Mouse (Mus musculus) adrenal gland, postnatal 4 days (tissue): ENCODE data around the gene Tnnt2. TPM values are rescaled to one million over a fixed set of nuclear protein-coding genes. Genes with fewer than 3 reads are reported as not detected.

Experiments
- DNase-seq, 2 experiments: peaks; one replicate each; pipeline ENCODE4 v3.0.0; 2021 to 2022; ENCODE audit warnings: low spot score in 2 of 2, mixed read lengths in 2 of 2
- total RNA-seq, 2 experiments: library from RNA; stranded (reverse); gene quantifications; 2 replicates each; pipeline ENCODE4 v1.2.3; 2021

The Tnnt2 gene
- total RNA-seq, 2 experiments from 2014 or later: 2.4 to 4.2 TPM

GRCm38 (mm10) chr1:135817595-135817994, 18.6 kb upstream of the Tnnt2 start:
- no peak for DNase-seq

DNA sequence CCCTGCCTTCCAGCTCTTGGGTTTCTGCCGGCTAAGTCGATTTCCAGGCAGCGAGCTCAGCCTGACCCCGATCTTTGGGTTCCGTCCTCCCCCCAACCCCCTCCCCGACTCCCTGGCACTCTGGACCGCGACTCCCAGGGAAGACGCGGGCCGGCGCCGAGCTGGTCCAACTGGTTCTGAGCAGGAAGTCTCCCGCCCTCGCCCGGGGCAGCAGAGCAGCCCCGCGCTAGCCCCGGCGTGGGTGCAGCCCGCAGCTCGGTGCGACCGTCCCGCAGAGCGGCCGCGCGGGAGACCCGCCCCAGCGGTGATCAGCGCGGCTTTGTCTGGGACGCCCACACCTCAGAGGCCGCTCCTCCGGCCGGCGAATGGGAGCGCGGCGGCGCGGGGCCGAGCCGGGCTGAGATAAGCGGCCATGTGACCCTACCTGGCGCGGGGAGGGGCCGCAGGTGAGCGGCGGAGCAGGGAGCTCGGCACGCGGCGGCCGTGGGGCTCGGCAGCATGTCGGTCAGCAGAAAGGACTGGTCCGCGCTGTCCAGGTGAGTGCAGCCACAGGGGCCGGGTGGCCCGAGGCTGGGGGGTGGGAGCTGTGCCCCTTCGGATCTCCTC, 17.6 kb upstream of the Tnnt2 start, which contains the start of gene Lad1:
Gene Lad1, plus strand, starts transcription at position 118 of the 606 bp plus-strand sequence.
- DNase-seq: no peak

- no peak for DNase-seq
Observed at GRCm38 (mm10) chr1:135820071-135820470, 16.1 kb upstream of the Tnnt2 start.

- DNase-seq: no peak
Observed at GRCm38 (mm10) chr1:135820736-135821364, 15.3 kb upstream of the Tnnt2 start.

GRCm38 (mm10) chr1:135821780-135822179, 14.4 kb upstream of the Tnnt2 start:
- no peak for DNase-seq

GRCm38 (mm10) chr1:135828918-135829317, 7.2 kb upstream of the Tnnt2 start:
- no peak for DNase-seq

GRCm38 (mm10) chr1:135834206-135834859, 1.8 kb upstream of the Tnnt2 start:
- no peak for DNase-seq

GRCm38 (mm10) chr1:135834983-135835382, 1.2 kb upstream of the Tnnt2 start:
- no peak for DNase-seq

GRCm38 (mm10) chr1:135838626-135839025, 2.5 kb downstream of the Tnnt2 start:
- no peak for DNase-seq

- DNase-seq: no peak
Observed at GRCm38 (mm10) chr1:135839065-135839464, 2.9 kb downstream of the Tnnt2 start.

- no peak for DNase-seq
Observed at GRCm38 (mm10) chr1:135840675-135841395, 4.7 kb downstream of the Tnnt2 start.

DNA sequence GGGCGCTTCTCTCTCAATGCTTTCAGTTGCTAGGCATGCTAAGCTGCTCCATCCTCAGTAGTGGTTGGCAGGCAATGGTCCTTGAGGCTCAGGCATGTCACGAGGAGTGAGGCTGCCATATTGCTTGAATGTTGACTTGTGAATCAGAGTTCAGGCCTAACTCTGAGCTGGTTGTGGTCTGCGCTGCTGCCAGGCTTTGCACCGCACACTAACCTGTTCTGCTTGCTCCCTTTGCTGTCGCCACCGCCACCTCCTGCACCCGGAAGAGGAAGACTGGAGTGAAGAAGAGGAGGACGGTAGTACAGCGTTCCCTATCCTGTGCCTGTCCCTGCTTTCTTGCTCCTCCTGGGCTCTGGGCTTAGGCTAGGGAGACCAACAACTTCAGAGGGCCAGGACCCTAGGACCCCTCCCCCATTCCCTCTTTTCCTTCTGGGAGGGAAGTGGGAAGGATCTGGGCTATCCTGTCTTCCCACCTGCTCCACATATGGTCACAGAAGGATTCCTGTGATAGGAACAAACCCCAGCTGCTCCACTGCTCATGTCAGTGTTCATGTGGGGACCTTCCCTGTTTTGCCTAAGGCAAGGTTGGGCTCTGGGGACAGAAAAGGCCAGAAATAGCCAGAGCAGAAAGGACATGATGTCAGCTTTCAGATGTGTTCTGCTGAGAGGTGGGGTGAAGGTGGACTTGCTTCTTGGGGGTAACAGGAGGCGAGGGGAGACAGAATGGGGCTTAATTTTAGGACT, 7.5 kb downstream of the Tnnt2 start:
- no peak for DNase-seq

- no peak for DNase-seq
Observed at GRCm38 (mm10) chr1:135844481-135844880, 8.3 kb downstream of the Tnnt2 start.

DNA sequence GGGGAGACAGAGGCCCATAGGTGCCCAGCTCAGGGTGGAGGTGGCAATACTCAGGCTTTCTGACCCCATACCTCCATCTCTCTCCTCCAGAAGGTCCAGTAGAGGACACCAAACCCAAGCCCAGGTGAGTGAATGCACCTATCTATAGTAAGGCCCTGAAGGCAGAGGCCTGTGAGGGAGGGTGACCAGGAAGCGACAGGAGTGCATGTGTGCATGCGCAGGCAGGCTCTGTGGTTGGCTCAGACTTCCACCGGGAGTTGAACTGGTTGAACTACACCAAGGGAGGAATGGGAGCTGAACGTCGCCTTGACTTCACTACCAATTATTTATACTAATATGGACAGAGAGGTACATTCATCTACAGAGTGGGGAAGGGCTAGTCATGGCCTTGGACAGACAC, 10.5 kb downstream of the Tnnt2 start:
- DNase-seq: no peak

- no peak for DNase-seq
Observed at GRCm38 (mm10) chr1:135847139-135847562, 11.0 kb downstream of the Tnnt2 start.

DNA sequence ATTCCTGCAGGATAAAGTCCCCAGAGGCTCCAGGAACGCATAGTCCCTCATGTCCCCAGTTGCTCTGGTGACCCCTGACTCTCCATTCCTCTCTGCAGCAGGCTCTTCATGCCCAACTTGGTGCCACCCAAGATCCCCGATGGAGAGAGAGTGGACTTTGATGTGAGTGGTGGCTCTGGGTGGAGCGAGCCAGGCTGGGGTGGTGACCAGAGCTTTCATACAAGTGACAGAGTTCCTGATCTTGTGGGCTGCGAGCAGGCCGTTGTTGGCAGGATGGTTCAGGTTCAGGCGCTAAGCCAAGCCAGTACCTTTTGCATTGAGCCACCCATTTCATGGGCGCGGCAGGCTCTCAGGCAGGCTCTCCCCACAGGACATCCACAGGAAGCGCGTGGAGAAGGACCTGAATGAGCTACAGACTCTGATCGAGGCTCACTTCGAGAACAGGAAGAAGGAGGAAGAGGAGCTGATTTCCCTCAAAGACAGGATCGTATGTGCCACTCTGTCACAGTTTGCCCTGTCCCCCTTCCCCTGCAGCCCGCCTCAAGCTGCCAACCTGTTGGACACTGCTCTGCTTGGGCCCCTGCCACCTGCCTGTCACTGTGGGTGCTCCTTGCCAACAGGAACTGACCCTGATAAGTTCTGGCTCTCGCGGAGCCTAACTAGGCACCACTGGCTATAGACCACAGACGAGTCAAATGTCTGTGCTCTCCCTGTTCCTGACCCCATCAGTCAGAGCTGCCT, 11.6 kb downstream of the Tnnt2 start:
- no peak for DNase-seq

GRCm38 (mm10) chr1:135850722-135851512, 14.8 kb downstream of the Tnnt2 start:
- peak in 1 of 2 experiments; percentile 13 for DNase-seq

GRCm38 (mm10) chr1:135852044-135852756, 16.0 kb downstream of the Tnnt2 start:
- DNase-seq: no peak

- DNase-seq: no peak
Observed at GRCm38 (mm10) chr1:135853200-135853599, 17.0 kb downstream of the Tnnt2 start.
